Mouse (Mus musculus) forebrain, embryonic 13.5 days (tissue): ENCODE data around the gene Sec24c. TPM values are rescaled to one million over a fixed set of nuclear protein-coding genes. Genes with fewer than 3 reads are reported as not detected.

Experiments
- microRNA-seq: library from miRNA; unstranded; fragments of <30 nt; microRNA quantifications from one replicate; pipeline ENCODE4, GENCODE M21; 2016
- polyA plus RNA-seq: library from polyadenylated mRNA; unstranded; fragments of >200 nt; fragmentation: Nextera tagmentation; extraction: Ambion mirVana; gene quantifications from 2 replicates; pipeline ENCODE4 v1.2.1, GENCODE M21; 2015

Gene Sec24c
- polyA plus RNA-seq, 1 experiment from 2014 or later, result 75.9 TPM

Small RNAs within 50 kb of the gene (microRNA-seq; reads per million reads assigned to microRNA genes)
- gene Mir6946, result 1.1 reads per million

Other genes starting within 250 kb of the Sec24c start
- gene Cfap70, start 222.1 kb upstream of the Sec24c start, polyA plus RNA-seq, result 0.45 and 1.6 TPM in 2 replicates
- 8.5 and 9.9 TPM in 2 replicates for gene Anxa7, start 194.2 kb upstream of the Sec24c start, polyA plus RNA-seq
- gene Mss51, start 177.4 kb upstream of the Sec24c start, polyA plus RNA-seq, result 0.89 and 1.3 TPM in 2 replicates
- gene Ppp3cb, start 127.7 kb upstream of the Sec24c start, polyA plus RNA-seq, result 71.9 and 73.7 TPM in 2 replicates
- 8.1 and 10.1 TPM in 2 replicates for gene Usp54, start 33.2 kb upstream of the Sec24c start, polyA plus RNA-seq
- gene Myoz1, start 17.8 kb upstream of the Sec24c start, polyA plus RNA-seq, result not detected in 2 replicates
- 0.13 and 0.14 TPM in 2 replicates for gene Synpo2l, start 6.0 kb upstream of the Sec24c start, polyA plus RNA-seq
- 18.9 and 19.9 TPM in 2 replicates for gene Fut11, start 20.7 kb downstream of the Sec24c start, polyA plus RNA-seq
- 235 and 281 TPM in 2 replicates for gene Chchd1, start 28.7 kb downstream of the Sec24c start, polyA plus RNA-seq
- 40.8 and 44.2 TPM in 2 replicates for gene Zswim8, start 33.2 kb downstream of the Sec24c start, polyA plus RNA-seq
- gene Ndst2, start 60.3 kb downstream of the Sec24c start, polyA plus RNA-seq, result 14.0 and 18.3 TPM in 2 replicates
- 60.7 and 81.8 TPM in 2 replicates for gene Camk2g, start 119.8 kb downstream of the Sec24c start, polyA plus RNA-seq
- gene Plau, start 162.4 kb downstream of the Sec24c start, polyA plus RNA-seq, result 0.27 and 0.35 TPM in 2 replicates